Mouse (Mus musculus): ENCODE measurements at regions not wholly inside any gene's neighbourhood (a gene's known extent, or its start where the extent isn't known, plus 50 kb on each side); places are given as distances from the start of the nearest gene placed in this dataset.

GRCm38 (mm10) chr12:25177827-25178226, 80.9 kb upstream of the Id2 start:
- TF ChIP-seq CTCF (IDR thresholded peaks at IDR 0.05; ENCODE audit: low read depth) (no peak), EP300 (optimal IDR thresholded peaks at IDR 0.05) (no peak)
- 65% methylated on average over 3 of the region's 3 CpGs for WGBS
- Histone ChIP-seq H3K4me3 (ENCODE audit: low read depth, low read length) (no peak overlapping the region), H3K9me3 (ENCODE audit: control insufficient read depth, low read length) (no peaks in the 10 kb centered on the region), H3K27ac (replicated peaks) (no peak overlapping the region), H3K9ac (ENCODE audit: low read length) (no peak overlapping the region), H3K27me3 (ENCODE audit: control insufficient read depth, insufficient read depth, low read length) (no peaks in the 10 kb centered on the region), H3K4me2 (replicated peaks; ENCODE audit: low read depth) (no peak overlapping the region), H3K36me3 (ENCODE audit: control insufficient read depth, insufficient read depth, low read length) (no peaks in the 10 kb centered on the region), H3K4me1 (replicated peaks; ENCODE audit: control insufficient read depth, insufficient read depth) (no peaks in the 10 kb centered on the region; the same call in 1 of the 2 replicates)
- ATAC-seq (ENCODE audit: low FRiP score, low TSS enrichment) (no peak), DNase-seq (ENCODE audit: low spot score) (no peak)

- no peak overlapping the region for H3K4me2 ChIP-seq (replicated peaks; ENCODE audit: low read depth)
- ATAC-seq (ENCODE audit: low FRiP score, low TSS enrichment): no peak
- H3K9me3 ChIP-seq (ENCODE audit: control insufficient read depth, low read length): no peaks in the 10 kb centered on the region
- no peaks in the 10 kb centered on the region for H3K36me3 ChIP-seq (ENCODE audit: control insufficient read depth, insufficient read depth, low read length)
- 47% methylated on average over 3 of the region's 3 CpGs for WGBS
- TF ChIP-seq EP300 (optimal IDR thresholded peaks at IDR 0.05) (no peak), CTCF (IDR thresholded peaks at IDR 0.05; ENCODE audit: low read depth) (no peak)
- peak; percentile 45 for DNase-seq (ENCODE audit: low spot score)
- H3K27me3 ChIP-seq (ENCODE audit: control insufficient read depth, insufficient read depth, low read length): no peaks in the 10 kb centered on the region
- no peak overlapping the region for H3K4me3 ChIP-seq (ENCODE audit: low read depth, low read length)
- no peak overlapping the region for H3K9ac ChIP-seq (ENCODE audit: low read length)
- H3K27ac ChIP-seq (replicated peaks): no peak overlapping the region; the same call in 1 of the 2 replicates
- H3K4me1 ChIP-seq (replicated peaks; ENCODE audit: control insufficient read depth, insufficient read depth): no peaks in the 10 kb centered on the region; the same call in 1 of the 2 replicates
These were observed 79.6 kb upstream of the Id2 start for GRCm38 (mm10) chr12:25176565-25176964.

GRCm38 (mm10) chr12:25173064-25173463, 76.1 kb upstream of the Id2 start:
- no peaks in the 10 kb centered on the region for H3K27me3 ChIP-seq (ENCODE audit: control insufficient read depth, insufficient read depth, low read length)
- H3K4me2 ChIP-seq (replicated peaks; ENCODE audit: low read depth): no peak overlapping the region
- ATAC-seq (ENCODE audit: low FRiP score, low TSS enrichment) (no peak), DNase-seq (ENCODE audit: low spot score) (no peak)
- TF ChIP-seq CTCF (IDR thresholded peaks at IDR 0.05; ENCODE audit: low read depth): no peak
- TF ChIP-seq EP300 (optimal IDR thresholded peaks at IDR 0.05): no peak
- no peaks in the 10 kb centered on the region for H3K9me3 ChIP-seq (ENCODE audit: control insufficient read depth, low read length)
- no peak overlapping the region for H3K9ac ChIP-seq (ENCODE audit: low read length)
- WGBS: 84% methylated on average over 6 of the region's 6 CpGs
- no peaks in the 10 kb centered on the region for H3K36me3 ChIP-seq (ENCODE audit: control insufficient read depth, insufficient read depth, low read length)
- 0 out of 2 replicates have a peak, but pooled peaks cover 1% of the 10 kb centered on the region for H3K4me1 ChIP-seq (replicated peaks; ENCODE audit: control insufficient read depth, insufficient read depth)
- H3K4me3 ChIP-seq (ENCODE audit: low read depth, low read length): no peak overlapping the region
- no peak overlapping the region for H3K27ac ChIP-seq (replicated peaks)

- no peak overlapping the region for H3K9ac ChIP-seq (ENCODE audit: low read length)
- H3K4me2 ChIP-seq (replicated peaks; ENCODE audit: low read depth): no peak overlapping the region
- 85% methylated on average over 4 of the region's 4 CpGs for WGBS
- no peak overlapping the region for H3K27ac ChIP-seq (replicated peaks)
- ATAC-seq (ENCODE audit: low FRiP score, low TSS enrichment) (no peak), DNase-seq (ENCODE audit: low spot score) (no peak)
- no peaks in the 10 kb centered on the region for H3K9me3 ChIP-seq (ENCODE audit: control insufficient read depth, low read length)
- TF ChIP-seq CTCF (IDR thresholded peaks at IDR 0.05; ENCODE audit: low read depth) (no peak), EP300 (optimal IDR thresholded peaks at IDR 0.05) (no peak)
- H3K4me1 ChIP-seq (replicated peaks; ENCODE audit: control insufficient read depth, insufficient read depth): 0 out of 2 replicates have a peak, but pooled peaks cover 3% of the 10 kb centered on the region
- H3K36me3 ChIP-seq (ENCODE audit: control insufficient read depth, insufficient read depth, low read length): no peaks in the 10 kb centered on the region
- no peak overlapping the region for H3K4me3 ChIP-seq (ENCODE audit: low read depth, low read length)
- no peaks in the 10 kb centered on the region for H3K27me3 ChIP-seq (ENCODE audit: control insufficient read depth, insufficient read depth, low read length)
These were observed 75.5 kb upstream of the Id2 start for GRCm38 (mm10) chr12:25172450-25172849.

GRCm38 (mm10) chr12:25169611-25170010, 72.7 kb upstream of the Id2 start:
- Histone ChIP-seq H3K9me3 (ENCODE audit: control insufficient read depth, low read length) (no peaks in the 10 kb centered on the region), H3K27me3 (ENCODE audit: control insufficient read depth, insufficient read depth, low read length) (no peaks in the 10 kb centered on the region), H3K4me1 (replicated peaks; ENCODE audit: control insufficient read depth, insufficient read depth) (0 out of 2 replicates have a peak, but pooled peaks cover 3% of the 10 kb centered on the region), H3K4me3 (ENCODE audit: low read depth, low read length) (no peak overlapping the region), H3K36me3 (ENCODE audit: control insufficient read depth, insufficient read depth, low read length) (no peaks in the 10 kb centered on the region), H3K27ac (replicated peaks) (peak overlapping the region; percentile 74), H3K9ac (ENCODE audit: low read length) (no peak overlapping the region), H3K4me2 (replicated peaks; ENCODE audit: low read depth) (no peak overlapping the region)
- 68% methylated on average over 3 of the region's 3 CpGs for WGBS
- DNase-seq (ENCODE audit: low spot score) (peak; percentile 68), ATAC-seq (ENCODE audit: low FRiP score, low TSS enrichment) (peak; percentile 90)
- TF ChIP-seq CTCF (IDR thresholded peaks at IDR 0.05; ENCODE audit: low read depth) (no peak; the same call in 1 of the 2 replicates), EP300 (optimal IDR thresholded peaks at IDR 0.05) (peak; percentile 83)

GRCm38 (mm10) chr12:25168213-25168545, 71.2 kb upstream of the Id2 start:
- no peaks in the 10 kb centered on the region for H3K9me3 ChIP-seq (ENCODE audit: control insufficient read depth, low read length)
- no peaks in the 10 kb centered on the region for H3K27me3 ChIP-seq (ENCODE audit: control insufficient read depth, insufficient read depth, low read length)
- H3K4me2 ChIP-seq (replicated peaks; ENCODE audit: low read depth): no peak overlapping the region
- H3K4me3 ChIP-seq (ENCODE audit: low read depth, low read length): no peak overlapping the region
- 68% methylated on average over 5 of the region's 5 CpGs for WGBS
- ATAC-seq (ENCODE audit: low FRiP score, low TSS enrichment) (no peak), DNase-seq (ENCODE audit: low spot score) (no peak)
- no peaks in the 10 kb centered on the region for H3K36me3 ChIP-seq (ENCODE audit: control insufficient read depth, insufficient read depth, low read length)
- H3K4me1 ChIP-seq (replicated peaks; ENCODE audit: control insufficient read depth, insufficient read depth): 0 out of 2 replicates have a peak, but pooled peaks cover 3% of the 10 kb centered on the region
- no peak for TF ChIP-seq CTCF (IDR thresholded peaks at IDR 0.05; ENCODE audit: low read depth)
- no peak for TF ChIP-seq EP300 (optimal IDR thresholded peaks at IDR 0.05)
- H3K27ac ChIP-seq (replicated peaks): no peak overlapping the region
- H3K9ac ChIP-seq (ENCODE audit: low read length): no peak overlapping the region

Data from stomach, postnatal 0 days (tissue).